Mouse (Mus musculus) hindbrain, embryonic 13.5 days (tissue): ENCODE results near the gene Gm33543. TPM values are rescaled to one million over a fixed set of nuclear protein-coding genes. Genes with fewer than 3 reads are reported as not detected.

Source experiments
- ATAC-seq: fragments of 200-750 bp; cut with Nextera tagmentation; 2 replicates; pipeline ENCODE4 v1.8.0; 2017; ENCODE audit warnings: moderate TSS enrichment; ENCODE audit not compliant: low FRiP score
- H3K27ac ChIP-seq: fragments of 300-500 bp; sonication (generic); 2 replicates; pipeline ENCODE4 v1.5.1; 2015; ENCODE audit warnings: inconsistent platforms, mild to moderate bottlenecking, moderate library complexity
- H3K27me3 ChIP-seq: fragments of 300-500 bp; sonication (generic); 2 replicates; pipeline ENCODE4 v1.6.1; 2015; ENCODE audit warnings: mild to moderate bottlenecking, inconsistent platforms
- H3K36me3 ChIP-seq: fragments of 300-500 bp; sonication (generic); 2 replicates; pipeline ENCODE4 v1.6.1; 2015; ENCODE audit warnings: mild to moderate bottlenecking, inconsistent platforms
- H3K4me1 ChIP-seq: fragments of 300-500 bp; sonication (generic); replicated peaks from 2 replicates; pipeline ENCODE4 v1.6.1; 2015; ENCODE audit warnings: inconsistent platforms
- H3K4me2 ChIP-seq: fragments of 300-500 bp; sonication (generic); 2 replicates; pipeline ENCODE4 v1.6.1; 2015; ENCODE audit warnings: inconsistent platforms, mild to moderate bottlenecking, moderate library complexity
- H3K4me3 ChIP-seq: fragments of 300-500 bp; sonication (generic); 2 replicates; pipeline ENCODE4 v1.5.1; 2015; ENCODE audit warnings: mild to moderate bottlenecking, inconsistent platforms
- H3K9ac ChIP-seq: fragments of 300-500 bp; sonication (generic); 2 replicates; pipeline ENCODE4 v1.6.1; 2015; ENCODE audit warnings: mild to moderate bottlenecking, inconsistent platforms
- H3K9me3 ChIP-seq: fragments of 300-500 bp; sonication (generic); 2 replicates; pipeline ENCODE4 v1.6.1; 2016; ENCODE audit warnings: inconsistent platforms
- WGBS: fragments of 180-500 bp; shearing (Covaris S2); methylation state at CpG from one replicate; pipeline ENCODE4 v1.1.7; 2015; 5-methylcytosine and 5-hydroxymethylcytosine counted together
- polyA plus RNA-seq: library from polyadenylated mRNA; unstranded; fragments of >200 nt; fragmentation: Nextera tagmentation; extraction: Ambion mirVana; gene quantifications from 2 replicates; pipeline ENCODE4 v1.2.1, GENCODE M21; 2015

Gm33543 gene
- polyA plus RNA-seq, 1 experiment from 2014 or later: not detected

- Histone ChIP-seq H3K4me3 (no peak overlapping the region), H3K36me3 (no peaks in the 10 kb centered on the region), H3K9me3 (no peaks in the 10 kb centered on the region; the same call in 1 of the 2 replicates), H3K4me2 (no peak overlapping the region), H3K9ac (no peak overlapping the region), H3K27ac (no peak overlapping the region), H3K27me3 (no peaks in the 10 kb centered on the region), H3K4me1 (0 out of 2 replicates have a peak, but pooled peaks cover 2% of the 10 kb centered on the region)
- WGBS: 91% methylated on average over 2 of the region's 2 CpGs
- no peak for ATAC-seq
These were observed 55.6 kb downstream of the Gm33543 start for GRCm38 (mm10) chr10:95787176-95787575.

- ATAC-seq: no peak
- H3K4me2 ChIP-seq: no peak overlapping the region
- no peak overlapping the region for H3K9ac ChIP-seq
- no peaks in the 10 kb centered on the region for H3K36me3 ChIP-seq
- no peaks in the 10 kb centered on the region for H3K27me3 ChIP-seq
- no peak overlapping the region for H3K27ac ChIP-seq
- no peaks in the 10 kb centered on the region; the same call in 1 of the 2 replicates for H3K9me3 ChIP-seq
- no peaks in the 10 kb centered on the region for H3K4me1 ChIP-seq
- no peak overlapping the region for H3K4me3 ChIP-seq
- 80% methylated on average over 7 of the region's 7 CpGs for WGBS
These were observed 57.9 kb downstream of the Gm33543 start for GRCm38 (mm10) chr10:95784837-95785236.

- no peak overlapping the region for H3K4me3 ChIP-seq
- ATAC-seq: no peak
- no peaks in the 10 kb centered on the region; the same call in 1 of the 2 replicates for H3K9me3 ChIP-seq
- H3K36me3 ChIP-seq: no peaks in the 10 kb centered on the region
- H3K27me3 ChIP-seq: no peaks in the 10 kb centered on the region
- no peaks in the 10 kb centered on the region for H3K4me1 ChIP-seq
- H3K9ac ChIP-seq: no peak overlapping the region
- WGBS: 88% methylated on average over 8 of the region's 8 CpGs
- no peak overlapping the region for H3K4me2 ChIP-seq
- no peak overlapping the region for H3K27ac ChIP-seq
These were observed 61.7 kb downstream of the Gm33543 start for GRCm38 (mm10) chr10:95780881-95781600.

- WGBS: 91% methylated on average over 13 of the region's 13 CpGs
- H3K4me3 ChIP-seq: no peak overlapping the region
- H3K4me2 ChIP-seq: no peak overlapping the region
- no peak overlapping the region for H3K9ac ChIP-seq
- H3K9me3 ChIP-seq: no peaks in the 10 kb centered on the region; the same call in 1 of the 2 replicates
- H3K27me3 ChIP-seq: no peaks in the 10 kb centered on the region
- no peaks in the 10 kb centered on the region for H3K36me3 ChIP-seq
- ATAC-seq: no peak
- H3K4me1 ChIP-seq: no peaks in the 10 kb centered on the region
- no peak overlapping the region for H3K27ac ChIP-seq
These were observed 62.8 kb downstream of the Gm33543 start for GRCm38 (mm10) chr10:95779801-95780385.

DNA sequence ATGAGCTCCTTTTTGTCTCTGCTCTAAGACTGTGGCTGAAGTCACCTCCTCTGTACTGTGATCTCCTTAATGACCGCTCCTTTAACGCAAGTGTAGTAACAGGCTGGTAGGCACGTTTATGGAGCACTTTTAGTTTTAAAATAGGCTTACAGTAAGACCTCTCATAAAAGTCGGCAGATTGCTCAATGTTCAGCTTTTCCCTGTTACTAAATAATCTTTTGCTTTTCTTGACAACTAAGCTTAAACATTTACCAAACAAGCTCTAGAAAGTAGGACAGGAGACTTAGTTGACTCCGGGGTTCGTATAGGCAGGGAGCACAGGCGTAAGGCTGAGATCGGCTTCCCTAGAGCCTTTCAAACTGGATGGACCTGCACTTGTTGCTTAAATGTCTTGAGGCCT, 64.1 kb downstream of the Gm33543 start:
- H3K4me2 ChIP-seq: no peak overlapping the region
- ATAC-seq: no peak
- no peaks in the 10 kb centered on the region for H3K4me1 ChIP-seq
- 93% methylated on average over 8 of the region's 8 CpGs for WGBS
- H3K9me3 ChIP-seq: no peaks in the 10 kb centered on the region; the same call in 1 of the 2 replicates
- no peaks in the 10 kb centered on the region for H3K27me3 ChIP-seq
- H3K4me3 ChIP-seq: no peak overlapping the region
- no peak overlapping the region for H3K27ac ChIP-seq
- no peak overlapping the region for H3K9ac ChIP-seq
- H3K36me3 ChIP-seq: no peaks in the 10 kb centered on the region

DNA sequence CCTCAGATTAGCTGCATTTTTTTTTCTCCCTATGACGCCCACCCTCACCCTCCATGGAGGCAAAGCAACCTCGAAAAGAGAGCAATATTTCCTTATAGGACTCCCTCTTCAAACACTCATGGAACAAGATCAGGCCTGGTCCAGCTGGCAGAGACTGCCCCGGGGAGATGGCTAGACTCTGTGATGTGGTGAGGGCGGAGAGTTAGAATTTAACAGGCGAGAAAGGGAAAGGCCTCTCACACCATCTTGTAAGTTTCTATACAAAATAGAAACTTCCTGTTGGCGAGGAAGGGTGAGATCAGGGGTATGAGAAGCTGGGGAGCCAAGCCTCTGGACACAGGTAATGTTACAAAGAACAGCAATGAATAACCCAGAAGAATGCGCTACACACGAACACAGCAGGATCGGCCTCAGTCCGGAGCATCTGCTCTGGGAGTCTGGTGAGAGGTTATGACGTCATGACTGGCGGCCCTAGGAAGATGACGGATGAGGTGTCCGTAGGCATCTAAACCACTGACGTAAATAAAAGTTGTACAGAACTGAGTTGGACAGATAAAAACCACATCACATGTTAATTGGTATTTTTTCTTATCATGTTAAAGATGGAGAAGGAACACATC, 64.9 kb downstream of the Gm33543 start:
- WGBS: 89% methylated on average over 15 of the region's 15 CpGs
- no peak for ATAC-seq

DNA sequence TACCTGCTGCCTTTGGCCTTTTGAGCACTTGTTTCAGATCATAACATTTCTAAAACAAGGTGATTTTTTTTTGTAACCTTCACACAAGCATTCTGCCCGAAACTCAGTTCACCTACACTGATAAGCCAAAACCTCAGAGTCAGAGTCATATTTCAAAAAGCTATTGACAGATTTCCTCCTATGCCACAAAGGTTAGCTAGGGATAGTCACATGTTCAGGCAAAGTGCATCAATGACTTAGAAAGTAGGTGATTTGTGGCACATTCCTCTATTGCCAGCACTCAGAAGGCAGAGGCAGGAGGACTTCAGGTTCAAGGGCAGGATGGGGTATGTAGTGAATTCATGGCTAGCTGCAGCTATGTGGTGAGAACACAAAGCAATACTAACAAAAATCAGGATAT, 65.7 kb downstream of the Gm33543 start:
- WGBS: 92% methylated on average over 1 of the region's 1 CpGs
- H3K36me3 ChIP-seq: no peaks in the 10 kb centered on the region
- no peak for ATAC-seq
- H3K9me3 ChIP-seq: no peaks in the 10 kb centered on the region
- H3K9ac ChIP-seq: no peak overlapping the region
- no peaks in the 10 kb centered on the region for H3K27me3 ChIP-seq
- H3K27ac ChIP-seq: no peak overlapping the region
- H3K4me1 ChIP-seq: no peaks in the 10 kb centered on the region
- H3K4me3 ChIP-seq: no peak overlapping the region
- H3K4me2 ChIP-seq: no peak overlapping the region

More for the DNA sequence above, 64.9 kb downstream of the Gm33543 start:
- no peak overlapping the region for H3K4me3 ChIP-seq
- H3K9me3 ChIP-seq: no peaks in the 10 kb centered on the region
- no peaks in the 10 kb centered on the region for H3K4me1 ChIP-seq
- H3K4me2 ChIP-seq: no peak overlapping the region
- no peaks in the 10 kb centered on the region for H3K36me3 ChIP-seq
- no peak overlapping the region for H3K9ac ChIP-seq
- H3K27me3 ChIP-seq: no peaks in the 10 kb centered on the region
- H3K27ac ChIP-seq: no peak overlapping the region

GRCm38 (mm10) chr10:95774856-95775255, 67.9 kb downstream of the Gm33543 start:
- Histone ChIP-seq H3K4me2 (no peak overlapping the region), H3K9me3 (no peaks in the 10 kb centered on the region), H3K4me3 (no peak overlapping the region), H3K27ac (no peak overlapping the region), H3K9ac (no peak overlapping the region), H3K36me3 (no peaks in the 10 kb centered on the region), H3K27me3 (no peaks in the 10 kb centered on the region), H3K4me1 (no peaks in the 10 kb centered on the region)
- no peak for ATAC-seq
- 87% methylated on average over 7 of the region's 7 CpGs for WGBS

- no peak for ATAC-seq
- Histone ChIP-seq H3K9ac (no peak overlapping the region), H3K4me1 (no peaks in the 10 kb centered on the region), H3K27ac (no peak overlapping the region), H3K4me3 (no peak overlapping the region), H3K9me3 (no peaks in the 10 kb centered on the region), H3K36me3 (no peaks in the 10 kb centered on the region), H3K4me2 (no peak overlapping the region), H3K27me3 (no peaks in the 10 kb centered on the region)
- 86% methylated on average over 9 of the region's 9 CpGs for WGBS
These were observed 68.6 kb downstream of the Gm33543 start for GRCm38 (mm10) chr10:95774001-95774628.

Other genes with a start within 250 kb of the Gm33543 start
- gene Anapc15-ps, start 169.5 kb downstream of the Gm33543 start, polyA plus RNA-seq: not detected in 2 replicates
- 21.6 and 21.7 TPM in 2 replicates for gene Eea1, start 97.7 kb upstream of the Gm33543 start, polyA plus RNA-seq